Mouse (Mus musculus): ENCODE measurements around the gene Fzr1.

DNA sequence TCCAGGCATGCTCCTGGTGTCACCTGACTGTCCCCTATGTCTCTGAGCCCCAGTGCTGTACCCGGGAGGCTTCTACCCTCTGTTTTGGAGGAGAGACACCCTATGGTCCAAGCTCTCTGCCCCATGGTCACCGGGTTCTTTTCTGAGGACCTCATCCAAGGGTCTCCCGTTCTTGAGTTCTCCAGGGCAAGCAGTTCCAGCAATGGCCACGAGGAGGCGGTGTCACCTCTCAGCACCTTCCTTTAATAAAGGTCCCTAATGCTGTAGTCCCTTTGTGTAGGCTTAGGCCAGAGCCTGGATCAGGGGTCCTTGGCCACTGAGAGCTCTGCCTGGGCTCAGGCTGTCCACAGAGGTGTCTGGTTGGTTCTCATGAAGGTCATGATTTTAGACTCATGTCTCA is 16.8 kb upstream of the Fzr1 start:
- peak; percentile 91 to 99 for TF ChIP-seq CTCF (conservative IDR thresholded peaks at IDR 0.05 in 1 of 2, IDR thresholded peaks at IDR 0.05 in 1 of 2; ENCODE audit: low read depth in 2 of 2, low read length in 2 of 2)
- TF ChIP-seq POLR2A (IDR thresholded peaks at IDR 0.05; ENCODE audit: low read depth, low read length) = no peak; the same call in 1 of the 2 replicates
- TF ChIP-seq CHD1 (IDR thresholded peaks at IDR 0.05; ENCODE audit: low read depth, low read length) = no peak
- no peak for TF ChIP-seq MAFK (IDR thresholded peaks at IDR 0.05; ENCODE audit: insufficient replicate concordance, low read length)
- no peak for TF ChIP-seq ETS1 (conservative IDR thresholded peaks at IDR 0.05; ENCODE audit: low read depth, low read length)
- no peak for TF ChIP-seq SIN3A (IDR thresholded peaks at IDR 0.05; ENCODE audit: low read length)
- no peak for TF ChIP-seq MAZ (IDR thresholded peaks at IDR 0.05; ENCODE audit: low read depth, low read length)
- TF ChIP-seq TBP (conservative IDR thresholded peaks at IDR 0.05; ENCODE audit: low read depth, low read length) = no peak
- no peak for TF ChIP-seq EP300 (IDR thresholded peaks at IDR 0.05; ENCODE audit: low read length)
- no peak for TF ChIP-seq MYC (IDR thresholded peaks at IDR 0.05; ENCODE audit: low read depth, low read length)
- no peak for TF ChIP-seq BHLHE40 (IDR thresholded peaks at IDR 0.05; ENCODE audit: low read depth, low read length)
- peak; percentile 14; the same call in 1 of the 2 replicates for TF ChIP-seq IRF4 (IDR thresholded peaks at IDR 0.05; ENCODE audit: low read depth, low read length)
- TF ChIP-seq USF1 (IDR thresholded peaks at IDR 0.05; ENCODE audit: low read depth, low read length) = no peak
